Mouse (Mus musculus) forebrain, embryonic 10.5 days (tissue): ENCODE measurements around the gene Cacng2. TPM values are rescaled to one million over a fixed set of nuclear protein-coding genes. Genes with fewer than 3 reads are reported as not detected.

Experiments
- DNase-seq: peaks from one replicate; pipeline ENCODE4 v3.0.0-alpha.2; 2017; ENCODE audit warnings: low spot score; ENCODE audit errors: extremely low spot score
- H3K27ac ChIP-seq: fragments of 300-500 bp; sonication (generic); 2 replicates; pipeline ENCODE4 v1.5.1; 2016; ENCODE audit warnings: mild to moderate bottlenecking
- H3K27me3 ChIP-seq: fragments of 300-500 bp; sonication (generic); 2 replicates; pipeline ENCODE4 v1.6.1; 2016; ENCODE audit warnings: mild to moderate bottlenecking; ENCODE audit not compliant: poor library complexity, severe bottlenecking
- H3K36me3 ChIP-seq: fragments of 300-500 bp; sonication (generic); replicated peaks from 2 replicates; pipeline ENCODE4 v1.6.1; 2016; ENCODE audit warnings: mild to moderate bottlenecking, moderate library complexity
- H3K4me1 ChIP-seq: fragments of 300-500 bp; sonication (generic); 2 replicates; pipeline ENCODE4 v1.6.1; 2016
- H3K4me3 ChIP-seq: fragments of 300-500 bp; sonication (generic); 2 replicates; pipeline ENCODE4 v1.5.1; 2016; ENCODE audit warnings: mild to moderate bottlenecking, moderate library complexity
- H3K9me3 ChIP-seq: fragments of 300-500 bp; sonication (generic); 2 replicates; pipeline ENCODE4 v1.6.1; 2016; ENCODE audit warnings: mild to moderate bottlenecking, moderate library complexity
- WGBS: fragments of 180-500 bp; shearing (Covaris S2); methylation state at CpG from one replicate; pipeline ENCODE4 v1.1.7; 2016; 5-methylcytosine and 5-hydroxymethylcytosine counted together
- polyA plus RNA-seq: library from polyadenylated mRNA; unstranded; fragments of >200 nt; fragmentation: Nextera tagmentation; extraction: Ambion mirVana; gene quantifications from 2 replicates; pipeline ENCODE4 v1.2.1, GENCODE M21; 2016

Gene Cacng2
- polyA plus RNA-seq = 0.05 and 0.20 TPM in 2 replicates

GRCm38 (mm10) chr15:78119704-78120103, at the start of gene Cacng2:
TSS of gene Cacng2 (minus strand) at chr15:78120028.
- WGBS = under 1% methylated on average over 42 of the region's 42 CpGs
- no peaks in the 10 kb centered on the region for H3K9me3 ChIP-seq
- peaks cover 40% of the 10 kb centered on the region for H3K27me3 ChIP-seq

GRCm38 (mm10) chr15:78169566-78169965, 49.7 kb upstream of the Cacng2 start:
- H3K27me3 ChIP-seq = no peaks in the 10 kb centered on the region
- 89% methylated on average over 11 of the region's 11 CpGs for WGBS
- peaks cover 55% of the 10 kb centered on the region for H3K36me3 ChIP-seq
- no peak for DNase-seq
- H3K9me3 ChIP-seq = no peaks in the 10 kb centered on the region
- H3K27ac ChIP-seq = no peak overlapping the region
- no peak overlapping the region for H3K4me3 ChIP-seq
- H3K4me1 ChIP-seq = peaks cover 22% of the 10 kb centered on the region

More at GRCm38 (mm10) chr15:78119704-78120103, at the start of gene Cacng2:
- H3K4me1 ChIP-seq = peaks cover 13% of the 10 kb centered on the region
- H3K27ac ChIP-seq = no peak within 1 kb of the TSS
- H3K4me3 ChIP-seq = peak within 1 kb of the TSS; percentile 51
- H3K36me3 ChIP-seq = no peaks in the 10 kb centered on the region
- DNase-seq = peak; percentile 96

DNA sequence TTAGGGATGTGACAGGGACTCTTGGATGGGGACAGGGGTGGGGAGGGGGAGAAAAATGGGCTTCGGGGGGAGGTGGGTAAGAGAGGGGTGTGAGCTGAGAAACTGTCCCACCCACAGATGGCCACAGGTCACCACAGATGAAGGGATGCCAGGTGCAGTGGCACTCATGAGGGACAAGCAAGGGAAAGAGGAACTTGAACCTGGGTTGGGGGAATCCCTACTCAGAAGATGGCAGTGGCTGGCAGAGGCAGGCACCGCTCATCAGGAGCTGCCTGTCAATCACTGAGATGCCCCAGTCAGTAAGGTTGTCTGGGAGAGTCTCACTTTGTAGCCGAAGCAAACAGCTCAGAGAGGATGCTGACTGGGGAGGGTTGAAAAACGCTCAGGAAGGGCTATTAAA, 45.5 kb upstream of the Cacng2 start:
- Histone ChIP-seq H3K9me3 (no peaks in the 10 kb centered on the region), H3K36me3 (peaks cover 83% of the 10 kb centered on the region), H3K4me1 (no peaks in the 10 kb centered on the region), H3K27ac (no peak overlapping the region), H3K4me3 (no peak overlapping the region), H3K27me3 (no peaks in the 10 kb centered on the region)
- DNase-seq = no peak
- 89% methylated on average over 4 of the region's 4 CpGs for WGBS

DNA sequence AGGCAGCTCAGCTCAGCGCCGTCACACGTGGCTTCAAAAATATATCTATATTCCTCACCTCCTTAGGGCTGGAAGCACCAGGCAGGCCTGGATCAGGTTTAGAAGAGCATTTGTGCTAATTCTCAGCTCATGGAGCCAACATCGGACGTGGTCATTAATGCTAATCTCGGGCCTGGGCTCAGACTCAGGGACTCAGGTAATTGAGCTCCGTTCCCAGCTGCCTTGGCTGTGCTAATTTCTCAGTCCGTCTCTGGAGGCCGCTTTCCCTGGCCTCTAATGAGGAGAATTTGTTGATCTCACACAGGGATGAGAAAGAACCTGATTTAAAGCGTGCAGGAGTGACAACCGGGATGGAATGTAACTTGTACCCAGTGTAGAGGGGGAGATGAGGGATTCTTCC, 44.6 kb upstream of the Cacng2 start:
- no peak for DNase-seq
- Histone ChIP-seq H3K9me3 (no peaks in the 10 kb centered on the region), H3K4me1 (no peaks in the 10 kb centered on the region), H3K27ac (no peak overlapping the region), H3K27me3 (no peaks in the 10 kb centered on the region), H3K4me3 (no peak overlapping the region), H3K36me3 (peaks cover 84% of the 10 kb centered on the region)
- WGBS = 89% methylated on average over 11 of the region's 11 CpGs

DNA sequence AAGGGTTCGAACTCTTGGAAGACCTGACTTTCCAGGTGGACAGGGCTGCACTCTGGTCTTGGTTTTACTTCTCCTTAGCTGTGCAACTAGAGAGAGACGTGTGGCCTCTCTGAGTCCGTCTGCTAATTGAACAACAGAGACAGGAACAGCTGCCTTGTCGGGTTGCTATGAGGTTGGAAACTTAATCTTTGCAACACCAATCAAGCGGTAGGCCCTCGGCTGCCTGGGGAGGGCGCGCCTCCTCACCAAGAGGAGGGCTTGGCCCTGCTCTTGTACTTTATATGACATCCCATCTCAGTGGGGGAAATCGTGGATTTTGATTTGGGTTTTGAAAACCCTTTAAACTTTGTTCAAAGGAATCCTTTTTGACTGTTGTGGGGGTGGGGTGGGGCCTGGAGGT, 42.1 kb upstream of the Cacng2 start:
- Histone ChIP-seq H3K4me3 (no peak overlapping the region), H3K27ac (no peak overlapping the region), H3K9me3 (no peaks in the 10 kb centered on the region), H3K4me1 (no peaks in the 10 kb centered on the region), H3K27me3 (no peaks in the 10 kb centered on the region), H3K36me3 (peaks cover 75% of the 10 kb centered on the region)
- DNase-seq = no peak
- 83% methylated on average over 9 of the region's 9 CpGs for WGBS

GRCm38 (mm10) chr15:78158335-78158734, 38.5 kb upstream of the Cacng2 start:
- H3K36me3 ChIP-seq = peaks cover 39% of the 10 kb centered on the region
- no peak overlapping the region for H3K4me3 ChIP-seq
- 87% methylated on average over 5 of the region's 5 CpGs for WGBS
- no peak overlapping the region for H3K27ac ChIP-seq
- no peak for DNase-seq
- H3K4me1 ChIP-seq = peaks cover 4% of the 10 kb centered on the region; the same call in 1 of the 2 replicates
- no peaks in the 10 kb centered on the region for H3K27me3 ChIP-seq
- no peaks in the 10 kb centered on the region for H3K9me3 ChIP-seq

DNA sequence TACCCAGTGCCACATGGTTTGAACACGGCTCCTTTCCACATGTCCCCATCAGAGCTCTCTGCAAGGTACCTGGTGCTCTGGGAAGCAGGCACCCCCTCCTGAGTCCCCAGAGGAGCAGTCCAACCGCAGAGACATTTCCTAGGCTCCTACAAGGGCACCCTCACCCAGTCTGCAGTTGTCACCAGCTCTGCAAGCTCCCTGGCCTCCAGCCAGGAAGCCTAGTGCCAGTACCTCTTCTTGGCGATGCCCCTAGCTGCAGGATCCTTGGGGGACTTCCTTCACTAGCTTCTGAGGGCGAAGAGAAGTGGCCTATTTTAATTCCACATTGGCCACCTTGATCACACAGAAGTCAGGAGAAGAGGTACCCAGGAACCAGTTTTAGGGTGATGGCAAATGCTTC, 38.0 kb upstream of the Cacng2 start:
- Histone ChIP-seq H3K27ac (no peak overlapping the region), H3K36me3 (peaks cover 34% of the 10 kb centered on the region), H3K27me3 (no peaks in the 10 kb centered on the region), H3K4me1 (peaks cover 9% of the 10 kb centered on the region), H3K4me3 (no peak overlapping the region), H3K9me3 (no peaks in the 10 kb centered on the region)
- 76% methylated on average over 4 of the region's 4 CpGs for WGBS
- DNase-seq = no peak

GRCm38 (mm10) chr15:78157330-78157729, 37.5 kb upstream of the Cacng2 start:
- Histone ChIP-seq H3K27ac (no peak overlapping the region), H3K27me3 (no peaks in the 10 kb centered on the region)
- 87% methylated on average over 8 of the region's 8 CpGs for WGBS

GRCm38 (mm10) chr15:78155421-78155820, 35.6 kb upstream of the Cacng2 start:
- H3K36me3 ChIP-seq = peaks cover 12% of the 10 kb centered on the region; the same call in 1 of the 2 replicates
- 92% methylated on average over 6 of the region's 6 CpGs for WGBS
- no peaks in the 10 kb centered on the region for H3K9me3 ChIP-seq
- no peaks in the 10 kb centered on the region for H3K27me3 ChIP-seq
- peaks cover 12% of the 10 kb centered on the region for H3K4me1 ChIP-seq
- no peak for DNase-seq
- no peak overlapping the region for H3K27ac ChIP-seq
- no peak overlapping the region for H3K4me3 ChIP-seq

More at GRCm38 (mm10) chr15:78157330-78157729, 37.5 kb upstream of the Cacng2 start:
- Histone ChIP-seq H3K4me1 (peaks cover 12% of the 10 kb centered on the region), H3K36me3 (peaks cover 29% of the 10 kb centered on the region), H3K4me3 (no peak overlapping the region), H3K9me3 (no peaks in the 10 kb centered on the region)
- DNase-seq = no peak

- no peak overlapping the region for H3K4me3 ChIP-seq
- peaks cover 12% of the 10 kb centered on the region for H3K4me1 ChIP-seq
- no peaks in the 10 kb centered on the region for H3K9me3 ChIP-seq
- 50% methylated on average over 11 of the region's 11 CpGs for WGBS
- H3K27ac ChIP-seq = no peak overlapping the region
- H3K27me3 ChIP-seq = no peaks in the 10 kb centered on the region
- no peak for DNase-seq
- no peaks in the 10 kb centered on the region for H3K36me3 ChIP-seq
These were observed 33.4 kb upstream of the Cacng2 start for GRCm38 (mm10) chr15:78153045-78153775.

DNA sequence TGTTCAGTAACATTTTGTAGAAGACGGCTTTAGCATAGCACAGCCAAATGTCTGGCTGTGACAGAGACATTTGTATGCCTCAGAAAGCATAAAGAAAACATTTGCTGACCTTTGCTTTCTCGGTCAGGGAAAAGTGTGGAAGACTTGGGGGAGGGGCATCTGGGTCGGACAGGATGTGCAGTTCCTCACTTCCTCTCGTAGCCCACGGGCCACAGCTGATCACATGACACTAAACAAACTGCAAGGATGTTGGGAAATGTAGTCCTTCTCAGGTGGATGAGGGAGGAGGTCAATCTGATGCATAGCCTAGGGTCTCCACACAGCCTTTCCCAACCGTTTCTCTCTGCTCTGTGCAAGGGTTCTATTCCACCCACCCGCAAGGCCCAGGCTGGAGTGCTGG, 28.7 kb upstream of the Cacng2 start:
- 86% methylated on average over 7 of the region's 7 CpGs for WGBS
- no peaks in the 10 kb centered on the region for H3K36me3 ChIP-seq
- H3K9me3 ChIP-seq = no peaks in the 10 kb centered on the region
- DNase-seq = no peak
- no peak overlapping the region for H3K4me3 ChIP-seq
- H3K27me3 ChIP-seq = no peaks in the 10 kb centered on the region
- no peak overlapping the region for H3K27ac ChIP-seq
- peaks cover 10% of the 10 kb centered on the region for H3K4me1 ChIP-seq

DNA sequence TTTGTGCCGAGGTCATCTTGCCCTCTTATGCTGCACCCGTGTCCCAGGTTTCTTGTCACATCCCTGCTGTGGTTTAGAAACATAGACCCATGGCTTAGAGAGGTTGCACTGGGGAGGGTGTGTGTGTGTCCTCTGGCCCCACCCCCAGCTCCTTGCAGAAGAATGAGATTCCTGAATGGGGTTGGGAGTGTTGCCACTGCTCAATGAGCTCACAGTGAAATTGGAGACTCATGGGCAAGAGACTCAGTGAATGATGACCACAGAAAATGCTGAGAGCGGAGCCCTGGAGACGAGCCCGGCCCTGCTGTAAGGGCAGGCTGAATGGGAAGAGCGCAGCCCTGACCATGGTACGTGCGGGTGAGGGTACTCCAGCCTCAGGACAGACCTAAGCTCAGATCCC, 20.4 kb upstream of the Cacng2 start:
- no peaks in the 10 kb centered on the region for H3K9me3 ChIP-seq
- H3K27me3 ChIP-seq = no peaks in the 10 kb centered on the region; the same call in 1 of the 2 replicates
- no peak for DNase-seq
- H3K36me3 ChIP-seq = no peaks in the 10 kb centered on the region
- H3K4me1 ChIP-seq = peaks cover 8% of the 10 kb centered on the region
- WGBS = 64% methylated on average over 8 of the region's 8 CpGs
- H3K27ac ChIP-seq = no peak overlapping the region
- no peak overlapping the region for H3K4me3 ChIP-seq

GRCm38 (mm10) chr15:78134606-78135005, 14.8 kb upstream of the Cacng2 start:
- WGBS = 56% methylated on average over 6 of the region's 6 CpGs
- Histone ChIP-seq H3K27ac (no peak overlapping the region), H3K4me1 (peaks cover 18% of the 10 kb centered on the region), H3K4me3 (no peak overlapping the region), H3K9me3 (no peaks in the 10 kb centered on the region), H3K36me3 (no peaks in the 10 kb centered on the region), H3K27me3 (no peaks in the 10 kb centered on the region; the same call in 1 of the 2 replicates)
- DNase-seq = no peak
